Mouse (Mus musculus) forebrain, embryonic 16.5 days (tissue): ENCODE data around the gene Lsm2. TPM values are rescaled to one million over a fixed set of nuclear protein-coding genes. Genes with fewer than 3 reads are reported as not detected.
A peak's percentile ranks its signal among the peaks of the same experiment; 100 is the strongest.
"Not testable (repeated sequence)": the region's sequence is repeated elsewhere in the genome, so short reads cannot be mapped to it uniquely, and the experiment has no call there.

Source experiments
- ATAC-seq: fragments of 200-750 bp; cut with Nextera tagmentation; 2 replicates; pipeline ENCODE4 v1.8.0; 2017; ENCODE audit warnings: mild to moderate bottlenecking, moderate library complexity
- H3K27ac ChIP-seq: fragments of 300-500 bp; sonication (generic); 2 replicates; pipeline ENCODE4 v1.5.1; 2014; ENCODE audit warnings: low read length, control low read depth
- H3K27me3 ChIP-seq: fragments of 300-500 bp; sonication (generic); replicated peaks from 2 replicates; pipeline ENCODE4 v1.6.1; 2014; ENCODE audit warnings: low read length; ENCODE audit not compliant: control insufficient read depth, insufficient read depth
- H3K36me3 ChIP-seq: fragments of 300-500 bp; sonication (generic); 2 replicates; pipeline ENCODE4 v1.6.1; 2014; ENCODE audit not compliant: control insufficient read depth, insufficient read depth
- H3K4me1 ChIP-seq: fragments of 300-500 bp; sonication (generic); replicated peaks from 2 replicates; pipeline ENCODE4 v1.6.1; 2014; ENCODE audit warnings: low read length; ENCODE audit not compliant: control insufficient read depth, insufficient read depth
- H3K4me2 ChIP-seq: fragments of 300-500 bp; sonication (generic); 2 replicates; pipeline ENCODE4 v1.6.1; 2014; ENCODE audit warnings: mild to moderate bottlenecking, low read length, control low read depth
- H3K4me3 ChIP-seq: fragments of 300-500 bp; sonication (generic); replicated peaks from 2 replicates; pipeline ENCODE4 v1.5.1; 2014; ENCODE audit warnings: mild to moderate bottlenecking, low read length, control low read depth
- H3K9ac ChIP-seq: fragments of 300-500 bp; sonication (generic); replicated peaks from 2 replicates; pipeline ENCODE4 v1.6.1; 2014; ENCODE audit warnings: low read depth, low read length, control low read depth
- H3K9me3 ChIP-seq: fragments of 300-500 bp; sonication (generic); 2 replicates; pipeline ENCODE4 v1.6.1; 2016; ENCODE audit warnings: low read length; ENCODE audit not compliant: control insufficient read depth
- WGBS: fragments of 180-500 bp; shearing (Covaris S2); extraction: QIAGEN DNeasy Blood & Tissue Kit; methylation state at CpG from one replicate; pipeline ENCODE4 v1.1.7; 2014; 5-methylcytosine and 5-hydroxymethylcytosine counted together
- polyA plus RNA-seq: library from polyadenylated mRNA; unstranded; fragments of >200 nt; fragmentation: Nextera tagmentation; extraction: Ambion mirVana; gene quantifications from 2 replicates; pipeline ENCODE4 v1.2.1, GENCODE M21; 2015

Gene Lsm2
- polyA plus RNA-seq, 1 experiment from 2014 or later, result 121 TPM

GRCm38 (mm10) chr17:34962125-34962524 is 19.5 kb upstream of the Lsm2 start:
- 34% methylated on average over 3 of the region's 3 CpGs for WGBS
- Histone ChIP-seq H3K4me3 (no peak overlapping the region), H3K27ac (no peak overlapping the region), H3K4me1 (peaks cover 7% of the 10 kb centered on the region), H3K36me3 (no peaks in the 10 kb centered on the region), H3K27me3 (peaks cover 5% of the 10 kb centered on the region; the same call in 1 of the 2 replicates), H3K4me2 (no peak overlapping the region), H3K9me3 (no peaks in the 10 kb centered on the region), H3K9ac (no peak overlapping the region)
- ATAC-seq, result no peak

GRCm38 (mm10) chr17:34962841-34963240 is 18.8 kb upstream of the Lsm2 start:
- WGBS, result 48% methylated on average over 1 of the region's 1 CpGs
- H3K4me2 ChIP-seq, result no peak overlapping the region
- ATAC-seq, result no peak

GRCm38 (mm10) chr17:34964640-34965049 is 17.0 kb upstream of the Lsm2 start:
- no peaks in the 10 kb centered on the region for H3K36me3 ChIP-seq
- no peak for ATAC-seq
- peaks cover 3% of the 10 kb centered on the region for H3K4me1 ChIP-seq
- H3K9me3 ChIP-seq, result no peaks in the 10 kb centered on the region
- 6% methylated on average over 1 of the region's 1 CpGs for WGBS
- H3K27ac ChIP-seq, result no peak overlapping the region
- H3K4me3 ChIP-seq, result no peak overlapping the region
- no peak overlapping the region for H3K4me2 ChIP-seq
- H3K9ac ChIP-seq, result no peak overlapping the region
- peaks cover 23% of the 10 kb centered on the region for H3K27me3 ChIP-seq

More at GRCm38 (mm10) chr17:34962841-34963240, 18.8 kb upstream of the Lsm2 start:
- no peaks in the 10 kb centered on the region for H3K36me3 ChIP-seq
- no peak overlapping the region for H3K4me3 ChIP-seq
- no peak overlapping the region for H3K27ac ChIP-seq
- peaks cover 7% of the 10 kb centered on the region for H3K4me1 ChIP-seq
- H3K9ac ChIP-seq, result no peak overlapping the region
- H3K27me3 ChIP-seq, result peaks cover 7% of the 10 kb centered on the region; the same call in 1 of the 2 replicates
- H3K9me3 ChIP-seq, result no peaks in the 10 kb centered on the region

- Histone ChIP-seq H3K4me3 (no peak overlapping the region), H3K9ac (no peak overlapping the region), H3K27ac (no peak overlapping the region), H3K4me2 (no peak overlapping the region), H3K36me3 (no peaks in the 10 kb centered on the region), H3K27me3 (peaks cover 20% of the 10 kb centered on the region), H3K4me1 (no peaks in the 10 kb centered on the region), H3K9me3 (no peaks in the 10 kb centered on the region)
- 83% methylated on average over 5 of the region's 5 CpGs for WGBS
- no peak for ATAC-seq
These were observed 16.0 kb upstream of the Lsm2 start for GRCm38 (mm10) chr17:34965627-34966026.

- not testable (repeated sequence) for H3K27ac ChIP-seq, H3K9me3 ChIP-seq
- WGBS, result 70% methylated on average over 6 of the region's 11 CpGs
These were observed 11.8 kb upstream of the Lsm2 start, which contains the start of gene Gm20481 for GRCm38 (mm10) chr17:34969822-34970221. Gene Gm20481 (plus strand): TSS chr17:34969912.

DNA sequence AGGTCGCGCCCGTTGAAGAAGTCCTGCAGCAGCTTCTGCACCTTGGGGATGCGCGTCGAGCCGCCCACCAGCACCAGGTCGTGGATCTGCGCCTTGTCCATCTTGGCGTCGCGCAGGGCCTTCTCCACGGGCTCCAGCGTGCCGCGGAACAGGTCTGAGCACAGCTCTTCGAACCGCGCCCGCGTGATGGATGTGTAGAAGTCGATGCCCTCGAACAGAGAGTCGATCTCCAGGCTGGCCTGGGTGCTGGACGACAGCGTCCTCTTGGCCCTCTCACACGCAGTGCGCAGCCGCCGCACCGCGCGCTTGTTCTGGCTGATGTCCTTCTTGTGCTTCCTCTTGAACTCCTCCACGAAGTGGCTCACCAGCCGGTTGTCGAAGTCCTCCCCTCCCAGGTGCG is 10.8 kb upstream of the Lsm2 start:
- not testable (repeated sequence) for H3K27ac ChIP-seq, H3K4me1 ChIP-seq, ATAC-seq, H3K9ac ChIP-seq, H3K4me3 ChIP-seq, H3K9me3 ChIP-seq, H3K36me3 ChIP-seq, H3K4me2 ChIP-seq
- 26% methylated on average over 17 of the region's 37 CpGs for WGBS
- H3K27me3 ChIP-seq, result peaks cover 18% of the 10 kb centered on the region

More at GRCm38 (mm10) chr17:34969822-34970221, 11.8 kb upstream of the Lsm2 start, which contains the start of gene Gm20481:
- not testable (repeated sequence) for H3K9ac ChIP-seq, H3K4me2 ChIP-seq, ATAC-seq, H3K4me1 ChIP-seq, H3K36me3 ChIP-seq, H3K4me3 ChIP-seq
- H3K27me3 ChIP-seq, result peaks cover 18% of the 10 kb centered on the region

DNA sequence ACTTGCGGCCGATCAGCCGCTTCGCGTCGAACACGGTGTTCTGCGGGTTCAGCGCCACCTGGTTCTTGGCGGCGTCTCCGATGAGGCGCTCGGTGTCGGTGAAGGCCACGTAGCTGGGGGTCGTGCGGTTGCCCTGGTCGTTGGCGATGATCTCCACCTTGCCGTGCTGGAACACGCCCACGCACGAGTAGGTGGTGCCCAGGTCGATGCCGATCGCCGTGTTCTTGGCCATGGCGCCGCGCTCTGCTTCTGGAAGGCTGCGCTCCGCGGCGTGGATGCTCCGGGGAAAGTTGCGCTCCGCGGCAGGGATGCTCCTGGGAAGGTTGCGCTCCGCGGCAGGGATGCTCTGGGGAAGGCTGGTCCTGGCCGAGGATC is 10.0 kb upstream of the Lsm2 start:
- 0 out of 2 replicates have a peak overlapping the region, but pooled peaks have one; percentile 25 for H3K9ac ChIP-seq

DNA sequence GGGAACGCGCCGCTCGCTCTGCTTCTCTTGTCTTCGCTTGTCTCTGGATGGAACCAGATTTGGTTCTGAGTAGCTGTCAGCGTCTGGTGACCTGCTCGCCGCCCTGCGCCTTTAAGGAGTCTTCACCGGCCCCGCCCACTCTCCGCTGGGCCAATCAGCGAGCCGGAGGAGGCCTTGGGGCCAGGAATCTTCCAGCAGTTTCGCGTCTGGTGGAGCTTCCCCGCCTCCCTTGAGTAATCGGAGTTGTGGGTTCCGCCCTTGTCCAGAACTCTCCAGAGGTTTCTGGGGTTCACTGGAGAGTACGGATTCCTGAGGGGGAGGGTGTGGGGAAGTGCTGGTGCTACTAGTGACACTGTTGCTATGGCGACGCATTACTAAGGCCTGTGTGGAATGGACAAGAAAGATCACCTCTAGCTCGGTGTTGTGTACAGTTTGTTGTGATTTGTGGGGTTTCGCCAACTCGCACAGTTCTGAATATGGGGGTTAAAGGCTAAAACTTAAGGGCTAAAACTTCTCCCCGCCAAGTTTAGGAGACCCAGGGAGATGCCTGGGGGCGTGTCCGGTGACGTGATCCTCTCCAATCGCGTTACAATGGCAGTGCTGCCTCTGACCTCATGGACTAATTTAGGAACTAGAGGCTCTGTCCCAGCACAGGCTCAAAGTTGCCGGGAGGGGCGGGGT is 9.5 kb upstream of the Lsm2 start, which contains the start of the genes Hspa1a and Hspa1l:
Gene Hspa1a, minus strand, starts transcription at position 88 of the 681 bp plus-strand sequence.
Gene Hspa1l, plus strand, starts transcription at position 635 of the 681 bp plus-strand sequence.
- H3K27ac ChIP-seq, H3K9me3 ChIP-seq, H3K4me1 ChIP-seq, H3K36me3 ChIP-seq: not testable (repeated sequence)
- ATAC-seq, result peak; percentile 95
- Histone ChIP-seq H3K9ac (0 out of 2 replicates have a peak within 1 kb of the TSS, but pooled peaks have one; percentile 25), H3K4me2 (peak within 1 kb of the TSS; percentile 64), H3K4me3 (peak within 1 kb of the TSS; percentile 44), H3K27me3 (peaks cover 18% of the 10 kb centered on the region)
- under 1% methylated on average over 31 of the region's 33 CpGs for WGBS

More for the DNA sequence above, 10.0 kb upstream of the Lsm2 start:
- H3K9me3 ChIP-seq, H3K4me1 ChIP-seq, H3K27ac ChIP-seq, H3K36me3 ChIP-seq: not testable (repeated sequence)
- peak overlapping the region; percentile 44 for H3K4me3 ChIP-seq
- H3K27me3 ChIP-seq, result peaks cover 18% of the 10 kb centered on the region
- ATAC-seq, result peak; percentile 67
- under 1% methylated on average over 17 of the region's 43 CpGs for WGBS
- peak overlapping the region; percentile 64 for H3K4me2 ChIP-seq

GRCm38 (mm10) chr17:34975581-34976492 is 5.8 kb upstream of the Lsm2 start:
- H3K4me2 ChIP-seq, result no peak overlapping the region
- 73% methylated on average over 3 of the region's 3 CpGs for WGBS
- no peaks in the 10 kb centered on the region for H3K27me3 ChIP-seq
- ATAC-seq, result no peak
- peaks cover 11% of the 10 kb centered on the region for H3K4me1 ChIP-seq
- H3K36me3 ChIP-seq, result no peaks in the 10 kb centered on the region
- no peak overlapping the region for H3K9ac ChIP-seq
- H3K9me3 ChIP-seq, result no peaks in the 10 kb centered on the region
- no peak overlapping the region for H3K4me3 ChIP-seq
- H3K27ac ChIP-seq, result no peak overlapping the region
